Mouse (Mus musculus) ovary, postnatal 14 days (tissue): ENCODE data around the gene Gng7.
"Not testable (repeated sequence)": the region's sequence is repeated elsewhere in the genome, so short reads cannot be mapped to it uniquely, and the experiment has no call there.

Experiments
- DNase-seq: peaks from one replicate; pipeline ENCODE4 v3.0.0; 2022; ENCODE audit warnings: low spot score

Gene Gng7

GRCm38 (mm10) chr10:81014393-81015384 is at the start of gene Gng7:
Gng7 (minus strand) TSS chr10:81014945.
- DNase-seq: peak; percentile 95

- not testable (repeated sequence) for DNase-seq
Observed at GRCm38 (mm10) chr10:81064519-81064918, 49.8 kb upstream of the Gng7 start.

- DNase-seq: no peak
Observed at GRCm38 (mm10) chr10:81062710-81063109, 48.0 kb upstream of the Gng7 start.

DNA sequence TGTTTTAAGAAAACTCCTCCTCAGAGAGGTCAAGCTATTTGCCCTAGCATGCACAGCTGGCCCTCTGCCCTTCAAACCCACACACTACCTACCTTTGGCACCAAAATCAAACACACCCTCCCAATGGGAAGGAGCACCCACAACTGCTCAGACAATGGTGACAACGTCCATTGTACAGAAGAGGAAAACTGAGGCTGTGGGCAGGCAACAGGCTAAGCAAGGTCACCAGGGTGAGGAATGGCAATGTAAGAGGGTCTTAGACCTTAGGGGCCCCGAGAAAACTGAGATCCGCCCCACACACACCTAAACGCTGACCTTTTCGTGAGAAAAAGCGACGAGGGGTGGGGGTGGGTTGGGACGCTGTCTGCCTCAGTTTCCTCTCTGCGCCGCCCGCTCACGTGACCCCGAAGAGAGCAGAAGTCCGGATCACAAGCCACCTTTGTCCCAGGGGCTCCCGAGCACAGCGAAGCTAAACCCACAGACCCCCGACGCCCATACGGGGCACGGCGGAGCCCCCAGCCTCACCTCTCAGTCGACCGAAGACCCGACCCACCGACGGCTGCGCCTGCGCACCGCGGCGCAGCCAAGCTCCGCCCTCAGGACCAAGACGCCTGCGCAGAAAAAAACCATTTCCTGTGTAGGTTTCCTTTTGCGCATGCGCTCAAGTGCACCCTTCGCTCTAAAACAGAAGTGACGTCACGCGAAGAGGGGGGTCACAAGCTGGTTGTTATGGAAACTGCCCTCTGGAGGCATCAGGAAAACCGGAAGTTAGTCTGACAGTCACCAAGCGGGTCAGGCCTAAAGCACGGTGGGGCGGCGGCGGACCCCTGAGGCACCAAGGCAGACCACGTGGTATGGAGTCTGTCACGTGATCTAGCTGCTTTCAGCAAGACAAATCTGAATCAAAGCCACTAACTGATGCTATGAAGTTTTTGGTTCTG is 45.1 kb upstream of the Gng7 start, which contains the start of gene Sgta:
Gene Sgta (minus strand): TSS at position 579 of the 941 bp plus-strand sequence.
- DNase-seq: peak; percentile 99

DNA sequence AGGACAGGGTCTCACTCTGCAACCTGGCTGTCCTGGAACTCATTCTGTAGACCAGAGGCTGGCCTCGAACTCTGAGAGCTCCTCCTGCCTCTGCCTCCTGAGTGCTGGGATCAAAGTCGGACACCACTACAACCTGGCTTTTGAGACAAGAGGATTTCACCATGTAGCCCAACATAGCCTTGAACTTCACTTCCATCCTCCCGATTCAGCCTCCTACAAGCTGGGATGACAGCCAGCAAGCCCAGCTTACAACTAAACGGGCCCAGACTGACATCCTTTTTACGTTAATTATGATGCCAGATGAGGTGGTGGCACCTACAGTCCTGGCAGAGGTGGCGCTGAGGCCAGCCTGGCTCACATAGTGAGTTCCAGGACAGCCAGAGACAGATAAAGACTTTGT is 44.2 kb upstream of the Gng7 start:
- no peak for DNase-seq

GRCm38 (mm10) chr10:81057406-81058130 is 42.8 kb upstream of the Gng7 start:
- no peak for DNase-seq

GRCm38 (mm10) chr10:81055802-81056340 is 41.1 kb upstream of the Gng7 start:
- not testable (repeated sequence) for DNase-seq

DNA sequence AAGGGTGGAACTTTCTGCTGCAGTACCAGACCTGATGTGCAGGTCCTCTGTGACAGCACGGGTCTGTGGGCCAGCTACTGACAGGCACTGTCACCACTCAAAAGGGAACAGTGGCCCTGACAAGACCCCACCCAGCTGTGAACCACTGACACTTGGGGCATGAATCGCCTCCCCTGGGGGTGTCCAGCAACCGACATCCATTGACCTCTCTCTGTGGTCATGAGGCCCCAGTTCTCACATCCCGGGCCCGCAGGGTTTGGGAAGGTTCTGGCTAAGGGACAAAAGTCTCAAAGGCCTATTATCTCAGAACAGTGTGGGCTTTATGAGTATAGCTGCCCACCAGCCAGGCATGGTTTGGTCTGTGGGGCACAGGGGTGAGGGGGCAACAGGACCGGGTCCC is 40.4 kb upstream of the Gng7 start:
- no peak for DNase-seq

DNA sequence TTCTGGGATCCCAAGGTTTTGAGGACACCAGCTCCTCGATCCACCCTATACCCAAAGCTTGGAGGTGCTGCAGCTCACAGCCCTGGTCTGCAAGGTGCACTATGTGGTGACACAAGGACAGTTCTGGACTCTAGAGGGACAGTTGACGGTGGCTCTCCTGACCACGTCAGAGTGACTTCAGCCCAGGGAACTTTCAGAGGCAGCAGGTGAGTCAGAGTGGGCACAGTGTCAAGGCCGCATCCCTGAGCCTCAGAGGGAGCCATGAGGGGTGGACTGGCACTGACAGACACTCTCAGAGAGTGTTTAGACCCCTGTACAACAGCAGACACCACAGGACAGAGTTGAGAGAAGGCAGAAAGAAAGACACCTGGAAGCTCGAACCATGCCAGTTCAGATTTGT is 37.8 kb upstream of the Gng7 start:
- DNase-seq: no peak

DNA sequence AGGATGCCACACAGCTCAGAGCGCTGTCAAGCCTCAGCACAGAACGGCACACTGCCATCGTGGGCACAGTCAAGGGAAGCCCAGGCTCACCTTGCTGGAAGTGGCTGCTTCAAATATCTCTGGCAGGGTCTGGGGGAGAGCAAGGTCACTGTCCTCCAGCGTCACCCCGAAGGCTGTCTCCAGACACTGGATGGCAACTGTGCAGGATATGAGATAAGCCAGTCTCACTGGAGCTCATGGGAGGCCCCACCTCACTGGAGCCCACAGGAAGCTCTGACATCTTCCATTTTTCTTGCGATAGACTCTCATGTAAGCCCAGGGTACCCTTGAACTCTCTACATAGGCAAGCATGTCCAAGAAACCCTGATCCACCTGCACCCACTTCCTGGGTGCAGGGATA is 36.4 kb upstream of the Gng7 start:
- no peak for DNase-seq

DNA sequence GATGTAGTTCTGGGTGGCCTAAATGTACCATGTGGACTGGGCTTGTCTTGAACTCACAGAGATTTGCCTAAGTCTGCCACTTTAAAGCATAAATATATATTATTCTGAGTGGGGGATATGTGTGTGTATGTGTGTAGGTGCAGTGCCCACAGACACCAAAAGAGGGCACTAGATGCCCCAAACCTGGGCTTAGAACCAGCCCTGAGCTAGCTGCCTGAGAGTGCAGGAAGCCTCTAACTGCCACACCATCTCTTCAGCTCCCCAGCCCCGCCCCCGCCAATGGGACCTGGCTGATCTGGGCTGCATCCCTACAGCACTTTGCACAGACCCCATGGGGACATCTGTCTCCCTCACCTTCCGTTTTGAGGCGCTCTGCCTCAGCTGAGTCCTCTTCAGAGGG is 35.9 kb upstream of the Gng7 start:
- DNase-seq: no peak

- DNase-seq: not testable (repeated sequence)
Observed at GRCm38 (mm10) chr10:81045246-81045645, 30.5 kb upstream of the Gng7 start.

GRCm38 (mm10) chr10:81041458-81042175 is 26.9 kb upstream of the Gng7 start:
- peak; percentile 62 for DNase-seq

- peak; percentile 100 for DNase-seq
Observed at GRCm38 (mm10) chr10:81036988-81037580, 22.3 kb upstream of the Gng7 start, which contains the start of gene Slc39a3. Slc39a3 (minus strand) TSS chr10:81037426.

DNA sequence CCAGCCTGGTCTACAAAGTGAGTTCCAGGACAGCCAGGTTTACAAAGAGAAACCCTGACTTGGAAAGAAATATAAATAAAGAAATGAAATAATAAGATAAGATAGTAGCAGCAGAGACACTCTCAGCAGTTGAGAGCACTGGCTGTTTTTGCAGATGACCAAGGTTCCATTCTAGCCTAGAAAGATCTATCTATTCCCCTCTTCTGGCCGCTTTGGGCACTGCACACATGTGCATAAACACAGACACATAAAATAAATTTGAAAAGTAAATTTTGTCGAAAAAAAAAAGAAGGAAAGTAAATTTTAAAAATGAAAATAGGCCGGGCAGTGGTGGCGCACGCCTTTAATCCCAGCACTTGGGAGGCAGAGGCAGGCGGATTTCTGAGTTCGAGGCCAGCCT is 21.5 kb upstream of the Gng7 start:
- no peak for DNase-seq

DNA sequence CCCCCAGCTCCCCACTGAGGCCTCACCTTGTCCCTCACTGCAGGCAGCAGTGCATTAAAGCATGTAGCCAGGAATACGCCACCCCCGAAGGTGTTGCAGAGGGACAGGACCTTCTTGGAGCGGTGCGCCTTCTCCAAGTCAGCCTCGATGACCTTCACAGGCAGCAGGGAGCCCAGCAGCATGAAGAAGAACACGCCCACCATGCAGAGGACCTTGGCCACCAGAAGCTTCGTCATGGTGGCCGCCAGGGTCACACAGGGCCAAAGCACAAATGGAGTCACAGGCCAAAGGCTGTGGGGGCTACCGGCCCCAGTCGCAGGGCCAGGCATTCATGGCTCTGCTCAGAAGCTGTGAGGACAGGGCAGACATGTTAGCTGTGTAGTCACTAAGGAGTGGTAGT is 18.8 kb upstream of the Gng7 start:
- no peak for DNase-seq

DNA sequence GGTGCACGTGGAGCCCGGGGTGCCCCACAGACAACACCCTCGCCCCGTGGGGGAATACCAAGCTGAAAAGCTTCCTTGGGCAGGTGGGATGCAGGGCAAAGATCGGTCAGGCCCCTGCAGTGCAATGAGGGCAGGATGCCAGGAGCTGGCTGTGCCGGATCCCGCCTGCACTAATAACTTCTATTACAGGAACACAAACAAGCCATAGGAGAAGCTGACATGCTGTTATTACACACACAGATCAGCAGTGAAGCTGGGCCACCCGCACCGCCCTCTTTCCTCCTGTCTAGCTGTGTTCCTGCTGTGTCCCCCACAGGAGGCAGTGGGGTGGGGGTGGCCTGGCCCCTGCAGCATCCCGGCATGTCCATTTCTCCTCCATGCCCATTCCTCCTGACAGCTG is 14.3 kb upstream of the Gng7 start:
- DNase-seq: no peak

- no peak for DNase-seq
Observed at GRCm38 (mm10) chr10:81028219-81028618, 13.5 kb upstream of the Gng7 start.

GRCm38 (mm10) chr10:81027331-81027730 is 12.6 kb upstream of the Gng7 start:
- DNase-seq: no peak

GRCm38 (mm10) chr10:81026857-81027256 is 12.1 kb upstream of the Gng7 start:
- DNase-seq: no peak
